Mouse (Mus musculus) left cerebral cortex, adult 9 months (tissue): ENCODE results near the gene Zdhhc13.

Experiments
- DNase-seq, 2 experiments: peaks; one replicate each; pipeline ENCODE4 v3.0.0; 2022; ENCODE audit warnings: low spot score in 2 of 2

The Zdhhc13 gene

GRCm38 (mm10) chr7:48784773-48785523, 3.9 kb upstream of the Zdhhc13 start:
- no peak for DNase-seq

- peak in 1 of 2 experiments; percentile 20 for DNase-seq
These were observed 455 bp upstream of the Zdhhc13 start for GRCm38 (mm10) chr7:48788348-48788747.

GRCm38 (mm10) chr7:48790117-48790516, 1.3 kb downstream of the Zdhhc13 start:
- DNase-seq = no peak

- no peak for DNase-seq
These were observed 2.6 kb downstream of the Zdhhc13 start for GRCm38 (mm10) chr7:48791412-48791811.

GRCm38 (mm10) chr7:48795130-48795529, 6.3 kb downstream of the Zdhhc13 start:
- no peak for DNase-seq

DNA sequence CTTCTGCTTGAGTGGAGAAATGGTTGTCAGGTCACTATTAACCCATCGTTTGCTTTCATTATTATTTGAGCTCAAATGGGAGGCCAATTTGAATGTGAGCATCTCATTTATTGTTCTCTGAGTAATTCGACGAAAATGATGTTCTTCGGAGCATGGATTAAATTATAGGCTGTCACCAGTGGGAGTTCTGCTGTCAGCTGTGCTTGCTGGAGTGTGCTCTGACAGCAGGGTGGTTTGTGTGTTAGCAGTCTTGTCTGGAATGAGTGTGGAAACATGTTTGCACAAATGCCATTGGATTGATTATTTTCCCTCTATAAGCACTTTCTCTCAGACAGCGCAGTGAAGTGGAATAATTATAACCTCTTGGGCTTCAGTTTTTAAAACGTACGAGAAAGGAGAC, 14.6 kb downstream of the Zdhhc13 start:
- no peak for DNase-seq

DNA sequence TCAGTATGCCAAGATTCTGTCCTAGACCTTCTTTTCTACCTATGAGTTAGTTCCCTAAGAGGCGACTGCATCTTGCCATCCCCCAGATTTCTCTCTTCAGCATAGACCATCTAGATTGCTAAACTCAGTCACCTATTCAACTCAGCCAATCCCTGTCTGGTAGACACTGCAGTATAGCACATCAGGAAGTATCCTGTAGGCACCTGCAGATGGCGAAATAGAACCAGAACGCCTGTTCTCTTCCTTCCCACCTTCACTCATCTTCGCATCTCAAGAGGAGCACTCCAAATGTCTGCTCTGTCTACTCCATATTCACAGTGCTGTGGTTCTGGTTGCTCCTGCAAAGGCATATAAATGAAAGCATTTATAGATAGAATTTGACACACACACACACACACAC, 17.8 kb downstream of the Zdhhc13 start:
- no peak for DNase-seq

GRCm38 (mm10) chr7:48810652-48811051, 21.8 kb downstream of the Zdhhc13 start:
- DNase-seq = no peak

DNA sequence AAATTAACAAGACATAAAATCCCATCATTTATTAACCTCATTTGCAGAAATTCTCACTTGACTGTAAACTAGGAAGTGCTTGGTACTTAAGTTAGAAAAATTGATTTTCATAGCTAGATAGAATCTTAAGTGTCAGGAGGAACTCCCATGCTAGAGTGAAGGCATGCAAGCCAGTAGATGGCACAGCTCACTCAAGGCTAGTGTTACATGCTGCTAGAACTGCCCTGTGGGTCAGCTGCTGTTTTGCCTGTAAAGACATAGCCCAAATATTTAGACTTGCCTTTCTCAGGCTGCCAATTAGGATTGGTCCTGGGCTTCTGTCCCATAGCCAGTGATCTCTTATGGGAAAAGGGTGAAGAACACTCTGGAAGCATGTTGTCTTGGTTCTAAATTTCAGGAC, 23.6 kb downstream of the Zdhhc13 start:
- no peak for DNase-seq

DNA sequence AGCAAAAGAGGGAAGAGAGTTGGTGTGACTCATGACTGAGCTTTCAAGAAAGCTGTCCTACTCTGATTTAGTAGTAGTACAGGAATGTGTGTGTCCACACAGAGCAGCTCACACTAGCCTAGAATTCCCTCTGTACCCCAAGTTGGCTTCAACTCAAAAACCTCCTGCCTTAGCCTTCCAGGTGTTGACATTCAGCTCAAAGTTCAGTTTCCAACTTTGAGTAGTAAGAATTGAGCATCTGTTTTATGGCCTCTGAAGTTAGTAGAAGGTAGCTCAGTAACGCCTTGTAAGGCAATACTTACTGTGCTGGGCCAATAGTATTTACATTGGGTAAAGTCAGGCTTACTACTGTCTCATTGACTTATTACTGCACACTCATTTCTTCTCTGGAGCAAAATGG, 24.8 kb downstream of the Zdhhc13 start:
- no peak for DNase-seq

DNA sequence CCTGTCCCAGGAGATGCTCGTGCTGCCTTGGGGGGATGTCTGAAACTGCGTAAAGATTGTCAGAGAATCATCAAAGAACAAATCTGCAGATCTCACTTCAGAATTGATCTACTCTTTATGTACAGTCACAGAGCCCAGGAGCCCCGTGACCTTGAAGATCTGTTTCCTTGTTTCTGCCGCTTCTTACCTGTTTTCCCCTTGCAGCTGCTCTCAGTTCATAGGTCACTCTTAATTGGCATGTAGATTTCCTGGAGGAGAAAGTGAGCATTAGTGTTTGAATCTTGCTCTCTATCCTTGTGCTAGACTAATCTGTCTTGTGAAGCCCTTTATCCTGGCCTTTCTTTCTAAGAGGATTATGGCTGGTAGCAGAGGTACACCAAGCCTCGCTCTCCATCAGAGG, 32.9 kb downstream of the Zdhhc13 start:
- no peak for DNase-seq

GRCm38 (mm10) chr7:48823621-48824020, 34.8 kb downstream of the Zdhhc13 start:
- no peak for DNase-seq

DNA sequence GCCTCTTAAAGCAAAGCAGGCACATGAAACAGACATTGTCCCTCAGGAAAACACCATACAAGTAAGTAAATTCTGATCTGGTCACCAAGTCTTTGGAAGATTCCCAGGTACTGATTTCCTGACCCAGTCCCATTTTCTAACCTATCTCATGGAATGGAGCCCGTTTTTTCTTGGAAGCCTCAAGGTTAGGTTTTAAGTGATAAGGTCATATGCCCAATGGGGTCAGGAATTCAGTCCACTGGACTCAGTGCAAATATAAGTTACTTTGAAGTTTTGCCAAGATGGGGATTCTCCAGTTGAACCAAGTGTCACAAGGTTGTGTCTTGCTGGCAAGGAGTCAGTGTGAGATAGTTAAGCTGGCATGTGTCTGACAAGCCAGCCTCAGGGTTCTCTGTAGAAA, 35.9 kb downstream of the Zdhhc13 start:
- DNase-seq = no peak

DNA sequence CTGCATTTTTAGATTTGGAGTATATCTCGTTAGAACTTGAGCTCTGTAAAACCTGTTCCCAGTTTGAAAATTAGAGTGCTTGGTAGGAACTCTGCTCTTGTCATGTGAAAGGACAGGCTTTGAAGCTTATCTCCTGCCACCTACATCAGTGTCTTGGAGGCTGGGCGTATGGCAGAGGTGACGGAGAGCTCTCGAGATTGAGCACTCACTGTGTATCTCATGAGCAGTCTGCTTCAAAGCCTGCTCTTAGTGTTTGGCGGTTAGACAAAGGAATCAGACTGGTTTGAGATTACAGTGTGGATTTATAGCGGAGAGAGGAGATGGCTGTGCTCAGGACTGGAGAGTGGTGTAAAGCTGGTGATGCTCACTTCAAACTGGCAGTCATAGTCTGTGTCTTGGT, 36.4 kb downstream of the Zdhhc13 start:
- DNase-seq = no peak

GRCm38 (mm10) chr7:48829177-48829910, 40.5 kb downstream of the Zdhhc13 start:
- no peak for DNase-seq

DNA sequence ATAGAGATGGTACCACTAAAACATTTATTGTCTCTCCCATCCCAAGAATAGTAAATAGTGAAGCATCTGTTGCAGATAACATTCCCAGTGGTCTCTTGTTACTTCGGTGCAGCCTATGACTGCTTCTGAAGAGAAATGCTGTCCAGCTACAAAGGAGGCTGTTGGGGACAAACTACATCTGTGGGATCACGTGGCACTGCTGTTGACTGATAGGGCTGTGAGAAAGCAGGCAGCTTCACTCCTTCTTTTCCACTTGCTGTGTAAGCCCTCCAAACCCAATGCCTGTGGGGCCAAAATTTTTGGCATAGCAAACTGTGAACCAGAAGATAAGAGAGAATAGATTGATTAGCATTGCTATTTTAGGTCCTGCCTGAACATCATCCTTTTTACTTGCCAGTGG, 41.6 kb downstream of the Zdhhc13 start:
- no peak for DNase-seq

GRCm38 (mm10) chr7:48832735-48833134, 43.9 kb downstream of the Zdhhc13 start:
- DNase-seq = no peak

DNA sequence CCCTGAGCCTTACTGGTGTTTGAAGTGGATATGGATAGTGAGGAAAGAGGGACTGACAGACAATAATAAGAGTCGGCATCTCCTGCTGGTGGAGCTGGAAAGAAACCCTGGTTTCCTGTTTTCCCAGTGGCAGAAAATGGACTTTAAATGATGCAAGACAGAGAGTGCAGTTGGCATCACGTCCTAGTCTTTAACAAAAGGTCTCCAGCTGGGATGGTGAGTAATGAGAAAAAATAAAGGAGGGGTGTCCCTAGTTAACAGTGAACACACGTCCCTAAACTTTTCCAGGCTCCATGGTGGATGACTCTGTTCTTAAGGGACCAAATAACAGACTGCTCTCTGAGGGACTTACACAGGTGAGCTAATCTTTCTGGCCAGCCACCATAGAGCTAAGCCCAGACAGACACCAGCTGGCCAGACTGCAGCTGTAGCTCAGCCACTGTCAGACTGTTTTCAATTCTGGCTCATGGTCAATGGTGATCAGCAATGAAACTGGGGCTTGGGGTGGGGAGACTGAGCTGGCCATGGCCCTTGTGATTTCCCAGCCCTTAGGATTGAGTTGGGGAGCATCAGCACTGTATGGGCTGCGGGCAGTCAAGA, 45.7 kb downstream of the Zdhhc13 start:
- no peak for DNase-seq

- no peak for DNase-seq
These were observed 46.3 kb downstream of the Zdhhc13 start for GRCm38 (mm10) chr7:48834989-48835626.

GRCm38 (mm10) chr7:48836949-48837348, 48.1 kb downstream of the Zdhhc13 start:
- no peak for DNase-seq

DNA sequence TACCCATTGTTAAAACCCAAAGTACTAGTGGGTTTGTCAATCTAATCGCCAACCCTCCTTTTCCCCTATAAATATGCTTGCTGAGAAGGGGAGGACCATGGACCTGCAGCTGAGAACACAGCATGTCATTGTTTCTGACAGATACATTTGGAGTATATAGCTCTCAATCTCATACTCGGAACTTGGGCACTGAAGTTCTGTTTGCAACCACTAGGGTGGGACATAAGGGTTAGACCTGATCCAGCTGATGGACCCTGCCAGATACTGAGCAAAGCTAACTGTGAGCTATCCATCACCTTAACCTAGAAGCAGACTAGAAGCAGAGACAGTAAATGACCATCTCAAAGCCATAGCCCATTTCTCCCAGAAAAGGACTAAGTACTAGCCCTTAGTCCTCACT, 49.6 kb downstream of the Zdhhc13 start:
- DNase-seq = no peak

GRCm38 (mm10) chr7:48840545-48840944, 51.7 kb downstream of the Zdhhc13 start:
- DNase-seq = no peak
